Mouse (Mus musculus): ENCODE results near the gene Cox11.
A peak's percentile ranks its signal among the peaks of the same experiment; 100 is the strongest.

Gene Cox11

DNA sequence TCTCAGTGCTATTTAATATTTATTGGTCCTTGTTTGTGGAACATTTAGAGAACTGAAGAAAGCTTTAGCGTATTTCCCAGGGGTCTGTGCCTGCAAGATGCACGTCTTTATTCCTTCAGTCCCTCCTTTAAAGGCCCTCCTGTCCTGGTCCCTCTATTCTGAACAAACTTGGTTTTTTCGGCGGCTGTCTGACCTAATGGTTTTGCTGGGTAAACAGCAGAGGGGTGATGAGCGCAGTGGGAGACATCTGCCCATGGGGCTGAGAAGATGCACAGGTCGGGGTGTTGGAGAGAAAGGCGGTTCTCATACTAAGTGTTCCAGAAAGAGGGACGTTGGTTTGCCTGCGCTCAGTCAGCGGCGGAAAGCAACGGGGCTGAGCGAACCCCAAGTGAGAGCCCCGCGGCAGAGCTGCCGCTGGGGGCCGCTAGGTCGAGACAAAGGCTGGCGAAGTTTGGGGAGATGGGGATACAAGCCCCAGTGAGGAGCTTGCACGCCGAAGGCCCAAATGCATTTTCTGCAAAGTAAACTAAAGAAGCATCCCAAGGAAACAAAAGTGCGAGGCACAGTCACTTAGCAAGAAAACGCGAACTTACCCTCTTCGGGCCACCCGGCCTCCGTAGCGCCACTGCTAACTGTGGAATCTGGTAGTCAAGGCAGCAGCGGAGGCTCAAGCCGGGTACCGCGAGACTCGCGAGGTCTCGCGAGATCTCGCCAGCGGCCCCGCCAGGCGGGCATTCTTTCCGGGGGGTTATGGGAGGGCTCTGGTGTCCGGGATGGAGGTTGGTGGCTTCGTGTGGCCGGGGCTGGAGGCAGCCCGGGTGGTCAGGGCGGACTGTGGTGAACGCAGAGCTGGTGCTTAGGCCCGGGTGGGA is at the start of gene Cox11, which contains the start of gene Stxbp4:
Gene Cox11 (plus strand): TSS at position 734 of the 872 bp plus-strand sequence.
Gene Stxbp4 (minus strand): TSS at position 645 of the 872 bp plus-strand sequence.
- peak; percentile 92 to 94 for DNase-seq (ENCODE audit: low spot score in 2 of 2)

DNA sequence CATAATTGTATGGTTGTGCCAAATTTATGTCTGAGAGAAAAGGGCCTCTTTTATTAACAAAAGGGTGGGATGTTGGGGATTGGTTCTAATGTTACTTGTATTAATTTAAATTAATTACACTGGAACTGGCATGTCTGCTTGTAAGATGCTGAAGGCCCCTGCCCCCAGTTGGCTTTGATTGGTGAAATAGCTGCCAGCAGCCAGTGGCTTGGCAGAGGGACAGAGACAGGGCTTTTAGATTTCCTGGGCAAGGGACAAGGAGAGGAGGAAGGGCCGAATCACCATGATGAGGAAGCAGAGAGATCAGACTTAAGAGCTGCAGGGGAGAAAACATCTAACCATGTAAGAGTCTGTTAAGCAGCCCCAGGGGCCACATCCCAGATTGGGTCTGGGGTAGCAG is 47.0 kb upstream of the Cox11 start:
- no peak for DNase-seq (ENCODE audit: low spot score in 2 of 2)

GRCm38 (mm10) chr11:90595826-90596225 is 42.1 kb upstream of the Cox11 start:
- DNase-seq (ENCODE audit: low spot score in 2 of 2), result no peak

GRCm38 (mm10) chr11:90603066-90603465 is 34.9 kb upstream of the Cox11 start:
- no peak for DNase-seq (ENCODE audit: low spot score in 2 of 2)

DNA sequence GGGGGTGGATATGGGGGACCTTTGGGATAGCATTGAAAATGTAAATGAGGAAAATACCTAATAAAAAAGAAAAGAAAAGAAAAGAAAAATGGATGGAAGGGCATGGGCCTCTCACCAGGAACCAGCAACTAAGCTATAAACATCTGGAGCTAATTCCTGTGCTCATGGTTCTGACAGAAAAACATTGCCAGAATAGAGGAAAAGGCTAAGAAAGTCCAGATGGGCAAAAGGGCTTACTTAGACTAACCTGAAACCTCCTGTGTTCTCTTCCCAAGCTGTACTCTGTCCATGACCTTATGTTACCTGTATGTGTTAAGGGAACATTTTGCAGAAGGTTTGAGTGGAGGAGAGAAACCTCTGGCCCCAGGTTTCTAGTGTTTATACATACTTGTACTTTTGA is 25.9 kb upstream of the Cox11 start:
- no peak for DNase-seq (ENCODE audit: low spot score in 2 of 2)

DNA sequence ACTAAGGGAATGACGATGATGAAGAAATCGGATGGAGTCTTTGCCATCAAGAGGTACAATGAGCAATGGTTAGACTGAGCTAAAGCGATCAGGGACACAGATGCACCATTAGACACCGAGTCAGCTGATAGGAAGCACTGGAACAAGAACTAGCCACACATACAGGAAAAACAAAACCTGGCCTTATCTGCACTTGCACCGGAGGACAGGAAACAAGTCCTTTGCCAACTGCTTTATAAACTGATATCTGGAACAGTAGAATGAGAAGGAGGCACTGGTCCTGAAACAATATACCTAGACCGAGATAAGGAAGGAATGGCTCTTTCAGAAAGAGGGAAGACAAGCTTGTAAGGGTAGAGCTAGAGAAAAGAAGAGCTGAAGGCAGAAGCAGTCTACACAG is 23.2 kb upstream of the Cox11 start:
- no peak for DNase-seq (ENCODE audit: low spot score in 2 of 2)

- no peak for DNase-seq (ENCODE audit: low spot score in 2 of 2)
Measured at GRCm38 (mm10) chr11:90616431-90616830, 21.5 kb upstream of the Cox11 start.

- DNase-seq (ENCODE audit: low spot score in 2 of 2), result no peak
Measured at GRCm38 (mm10) chr11:90622044-90622443, 15.9 kb upstream of the Cox11 start.

DNA sequence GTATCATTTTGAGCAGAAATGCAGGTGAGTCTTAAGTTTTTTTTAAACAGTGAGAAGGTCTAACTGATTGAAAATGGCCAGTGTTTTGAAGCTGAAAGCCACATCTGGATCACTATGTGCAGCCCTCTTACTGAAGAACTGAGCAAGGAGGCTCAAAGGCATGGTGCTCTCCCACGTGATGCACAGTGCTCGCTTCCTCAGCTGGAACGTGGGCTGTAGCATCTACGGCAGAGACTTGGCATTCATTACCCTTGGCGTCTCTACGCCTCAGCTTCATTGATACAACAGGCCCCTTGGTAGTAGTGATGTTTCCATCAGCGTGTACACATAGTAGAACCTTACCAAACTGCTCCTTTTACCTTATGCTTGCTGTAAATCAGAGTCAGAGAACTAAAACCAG is 15.5 kb upstream of the Cox11 start:
- no peak for DNase-seq (ENCODE audit: low spot score in 2 of 2)

GRCm38 (mm10) chr11:90623477-90623876 is 14.5 kb upstream of the Cox11 start:
- peak in 1 of 2 experiments; percentile 21 for DNase-seq (ENCODE audit: low spot score in 2 of 2)

- DNase-seq (ENCODE audit: low spot score in 2 of 2), result no peak
Measured at GRCm38 (mm10) chr11:90625174-90625573, 12.8 kb upstream of the Cox11 start.

DNA sequence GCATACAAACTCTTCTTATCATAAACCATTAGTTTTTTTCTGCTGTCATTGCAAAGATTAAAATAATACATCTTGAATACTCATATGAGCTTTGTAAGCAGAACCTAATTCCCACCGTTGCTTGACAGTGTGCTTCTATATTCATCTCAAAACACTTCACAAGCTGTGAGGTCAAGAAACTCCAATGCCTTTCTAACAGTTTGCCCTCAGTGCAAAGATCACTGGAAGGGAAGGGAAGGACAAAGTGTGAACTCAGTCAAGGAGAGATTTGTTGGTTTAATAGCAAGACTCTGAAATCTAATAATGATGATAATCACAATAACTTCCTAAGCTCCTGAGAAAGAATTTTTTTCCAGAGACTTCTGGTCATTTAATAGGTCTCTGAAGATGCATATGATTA is 10.2 kb upstream of the Cox11 start:
- DNase-seq (ENCODE audit: low spot score in 2 of 2), result no peak

GRCm38 (mm10) chr11:90632480-90632879 is 5.5 kb upstream of the Cox11 start:
- DNase-seq (ENCODE audit: low spot score in 2 of 2), result no peak

DNA sequence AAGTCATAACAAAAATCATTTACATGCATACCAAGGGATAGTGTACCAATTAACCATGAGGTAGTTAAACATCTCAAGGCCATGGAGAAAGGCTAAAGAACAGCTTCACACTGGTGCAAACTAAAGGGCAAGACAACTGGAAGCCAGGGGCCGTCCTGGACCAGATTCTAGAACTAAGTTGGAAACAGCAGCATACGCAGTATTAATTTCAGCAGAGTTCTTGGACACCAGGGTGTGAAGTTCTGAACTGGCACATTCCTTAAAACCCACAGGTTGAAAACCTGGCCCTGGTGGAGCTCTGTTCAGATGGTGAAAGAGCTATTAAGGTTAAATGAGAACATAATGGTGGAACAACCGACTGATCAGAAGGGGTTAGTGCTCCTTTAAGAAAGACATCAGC is 3.3 kb upstream of the Cox11 start:
- no peak for DNase-seq (ENCODE audit: low spot score in 2 of 2)

DNA sequence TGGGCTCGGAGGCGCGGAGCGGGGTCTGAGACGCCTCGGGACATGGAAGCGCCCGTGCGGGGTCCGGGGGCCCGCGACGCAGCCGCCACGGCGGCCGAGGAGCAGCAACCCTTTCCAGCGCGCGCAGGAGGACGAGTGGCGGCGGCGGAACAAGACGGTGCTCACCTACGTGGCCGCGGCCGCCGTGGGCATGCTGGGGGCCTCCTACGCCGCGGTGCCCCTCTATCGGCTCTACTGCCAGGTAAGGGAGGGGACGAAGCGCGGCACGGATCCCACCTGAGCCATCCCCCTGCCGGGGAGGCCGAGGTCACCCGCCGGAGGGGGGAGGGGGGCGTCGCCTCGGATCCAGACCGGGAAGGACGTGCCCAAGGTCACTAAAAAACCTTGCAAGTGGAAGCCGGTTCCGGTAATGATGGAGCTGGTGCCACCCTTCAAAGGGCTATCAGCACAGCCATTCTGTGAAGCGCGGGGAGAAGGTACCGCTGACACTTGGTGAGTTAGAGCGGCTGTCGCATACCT is 398 bp downstream of the Cox11 start:
- peak; percentile 38 to 60 for DNase-seq (ENCODE audit: low spot score in 2 of 2)

DNA sequence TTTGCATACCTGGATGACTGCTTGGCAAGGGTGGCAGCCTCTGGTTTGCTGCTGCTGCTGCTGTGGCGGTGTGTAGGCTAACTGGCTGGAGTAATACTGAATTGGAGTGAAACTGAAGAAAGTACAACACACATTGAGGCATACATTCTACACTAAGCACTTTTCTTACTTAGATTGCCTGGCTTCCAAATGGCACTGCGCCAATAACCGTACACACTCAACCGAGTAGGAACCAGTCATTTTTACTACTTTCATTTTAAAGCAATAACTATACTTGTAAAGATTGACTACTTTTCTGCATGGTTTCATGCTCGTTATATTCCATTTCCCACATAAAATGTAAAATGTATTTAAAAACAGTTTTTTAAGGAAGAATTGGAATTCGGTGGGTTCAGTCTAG is 11.8 kb downstream of the Cox11 start:
- no peak for DNase-seq (ENCODE audit: low spot score in 2 of 2)

- DNase-seq (ENCODE audit: low spot score in 2 of 2), result no peak
Measured at GRCm38 (mm10) chr11:90650231-90650885, 12.4 kb downstream of the Cox11 start.

GRCm38 (mm10) chr11:90652603-90653002 is 14.6 kb downstream of the Cox11 start:
- no peak for DNase-seq (ENCODE audit: low spot score in 2 of 2)

- no peak for DNase-seq (ENCODE audit: low spot score in 2 of 2)
Measured at GRCm38 (mm10) chr11:90657527-90657926, 19.6 kb downstream of the Cox11 start.

- DNase-seq (ENCODE audit: low spot score in 2 of 2), result no peak
Measured at GRCm38 (mm10) chr11:90660662-90661061, 22.7 kb downstream of the Cox11 start.

- DNase-seq (ENCODE audit: low spot score in 2 of 2), result no peak
Measured at GRCm38 (mm10) chr11:90663052-90663451, 25.1 kb downstream of the Cox11 start.

DNA sequence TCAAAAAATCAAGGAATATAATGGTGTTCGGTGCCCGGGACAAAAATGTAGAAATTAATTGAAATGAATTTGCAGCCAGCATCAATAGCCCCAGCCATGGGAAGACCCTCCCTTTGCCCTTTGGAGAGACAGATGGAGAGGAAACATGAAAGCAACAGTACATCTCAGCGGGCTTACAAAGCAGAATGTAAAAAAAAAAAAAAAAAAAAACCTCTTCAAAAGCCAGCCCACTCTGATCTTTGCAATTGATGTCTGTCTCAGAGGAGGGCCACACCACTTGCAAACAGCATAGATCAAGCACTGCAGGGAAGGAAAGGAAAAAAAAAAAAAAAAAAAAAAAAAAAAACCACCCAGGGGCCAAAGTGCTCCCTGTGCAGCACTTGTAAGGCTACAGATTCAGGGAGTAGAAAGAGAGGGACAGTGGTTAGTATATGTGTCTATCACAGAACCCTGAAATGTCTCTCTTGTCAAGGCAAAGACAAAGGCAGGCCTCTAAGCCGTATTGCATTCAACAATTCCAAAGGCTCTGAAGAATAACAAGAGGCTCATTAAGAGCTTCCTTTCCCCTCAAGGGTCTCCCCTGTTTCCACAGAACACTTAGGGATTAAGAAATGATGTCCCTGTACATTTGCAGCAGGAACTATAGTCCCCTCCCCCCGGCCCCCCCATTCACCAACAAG is 25.8 kb downstream of the Cox11 start:
- DNase-seq (ENCODE audit: low spot score in 2 of 2), result no peak

All from frontal cortex, postnatal 10 days (tissue).